Mouse (Mus musculus): Measurements from ENCODE around the gene Dtx3. TPM values are rescaled to one million over a fixed set of nuclear protein-coding genes. Genes with fewer than 3 reads are reported as not detected.

Gene Dtx3
- total RNA-seq, 4 experiments from 2014 or later, result 214 to 267 (median 229) TPM

DNA sequence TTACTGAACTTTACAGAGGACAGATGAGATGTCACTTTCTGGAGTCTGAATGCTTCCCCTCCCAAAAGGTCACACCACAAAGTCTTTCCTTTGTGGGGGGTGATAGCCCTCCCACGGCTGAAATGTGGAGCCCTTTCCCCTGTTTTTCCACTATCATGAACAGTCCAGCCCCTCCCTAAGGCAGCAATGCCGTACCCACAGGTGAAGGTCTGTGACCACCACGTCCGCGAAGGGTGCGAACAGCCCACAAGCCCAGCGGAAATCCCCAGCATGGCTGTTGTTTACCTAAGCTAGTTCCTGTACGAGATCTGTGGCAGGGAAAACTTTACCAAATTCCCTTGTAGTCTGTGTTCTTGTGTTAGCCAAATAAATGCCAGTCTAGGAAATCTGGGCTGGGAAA lies 54.0 kb downstream of the Dtx3 start:
- DNase-seq (ENCODE audit: low spot score in 2 of 2), result no peak

DNA sequence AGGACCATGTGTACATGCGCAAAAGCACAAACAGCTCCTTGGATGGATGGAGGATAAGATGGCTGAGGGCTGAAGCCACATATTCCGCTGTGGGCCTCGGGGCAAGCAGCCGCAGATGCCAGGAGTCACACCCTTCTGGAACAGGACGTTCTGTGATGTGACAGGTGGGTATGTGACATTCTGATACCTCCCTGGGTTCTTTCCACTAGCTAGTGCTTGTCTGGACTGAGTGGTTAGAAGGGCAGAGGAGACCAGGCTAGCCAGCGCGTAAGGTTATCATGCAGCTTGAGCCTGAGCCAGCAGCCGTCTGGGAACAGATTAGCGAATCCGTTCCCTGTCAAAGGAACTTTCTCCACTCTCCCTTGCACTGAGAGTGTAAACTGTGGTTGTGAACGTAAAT lies 54.6 kb downstream of the Dtx3 start:
- DNase-seq (ENCODE audit: low spot score in 2 of 2), result no peak

Other genes with a start within 250 kb of the Dtx3 start
- 100 to 1,000 TPM; 104 to 120 (median 111) TPM for gene Ctdsp2, start 217.0 kb downstream of the Dtx3 start, total RNA-seq (2022)
- under 1 TPM; 0.11 to 0.39 (median 0.18) TPM for gene Avil, start 195.0 kb downstream of the Dtx3 start, total RNA-seq (2022)
- gene Tsfm, start 164.9 kb downstream of the Dtx3 start, total RNA-seq (2022), result 10 to 100 TPM; 24.5 to 31.8 (median 27.5) TPM
- gene Mettl1, start 154.3 kb downstream of the Dtx3 start, total RNA-seq (2022), result 10 to 100 TPM; 13.1 to 16.0 (median 14.5) TPM
- gene Eef1akmt3, start 154.2 kb downstream of the Dtx3 start, total RNA-seq (2022), result under 1 TPM in 3 of 4 experiments, not detected in 1; 0.23 to 0.33 (median 0.31) TPM
- 1 to 10 TPM in 1 of 4 experiments, under 1 TPM in 3; 0.14 to 1.1 (median 0.48) TPM for gene Cyp27b1, start 147.5 kb downstream of the Dtx3 start, total RNA-seq (2022)
- 10 to 100 TPM; 14.8 to 21.9 (median 20.4) TPM for gene March9, start 135.5 kb downstream of the Dtx3 start, total RNA-seq (2022)
- gene Cdk4, start 132.2 kb downstream of the Dtx3 start, total RNA-seq (2022), result 10 to 100 TPM; 84.1 to 95.2 (median 91.1) TPM
- 10 to 100 TPM; 62.9 to 68.4 (median 66.1) TPM for gene Tspan31, start 125.5 kb downstream of the Dtx3 start, total RNA-seq (2022)
- 100 to 1,000 TPM; 657 to 727 (median 692) TPM for gene Agap2, start 120.4 kb downstream of the Dtx3 start, total RNA-seq (2022)
- 100 to 1,000 TPM in 2 of 4 experiments, 10 to 100 TPM in 2; 98.1 to 120 (median 109) TPM for gene Os9, start 74.6 kb downstream of the Dtx3 start, total RNA-seq (2022)
- 100 to 1,000 TPM; 113 to 123 (median 113) TPM for gene B4galnt1, start 30.5 kb downstream of the Dtx3 start, total RNA-seq (2022)
- gene Slc26a10, start 15.1 kb downstream of the Dtx3 start, total RNA-seq (2022), result 10 to 100 TPM; 12.2 to 17.5 (median 14.4) TPM
- gene Arhgef25, start 5.6 kb downstream of the Dtx3 start, total RNA-seq (2022), result 100 to 1,000 TPM; 310 to 386 (median 350) TPM
- 100 to 1,000 TPM in 1 of 4 experiments, 10 to 100 TPM in 3; 95.0 to 107 (median 98.9) TPM for gene Pip4k2c, start 15.9 kb upstream of the Dtx3 start, total RNA-seq (2022)
- 100 to 1,000 TPM; 807 to 850 (median 831) TPM for gene Kif5a, start 67.6 kb upstream of the Dtx3 start, total RNA-seq (2022)
- gene Dctn2, start 70.6 kb upstream of the Dtx3 start, total RNA-seq (2022), result 100 to 1,000 TPM; 260 to 271 (median 262) TPM
- gene Mbd6, start 93.3 kb upstream of the Dtx3 start, total RNA-seq (2022), result 10 to 100 TPM; 56.3 to 61.6 (median 56.8) TPM
- 10 to 100 TPM; 56.7 to 65.8 (median 63.9) TPM for gene Mars, start 116.1 kb upstream of the Dtx3 start, total RNA-seq (2022)
- 1 to 10 TPM in 3 of 4 experiments, under 1 TPM in 1; 0.60 to 4.6 (median 2.2) TPM for gene Arhgap9, start 126.2 kb upstream of the Dtx3 start, total RNA-seq (2022)
- gene Gli1, start 146.2 kb upstream of the Dtx3 start, total RNA-seq (2022), result 1 to 10 TPM; 2.7 to 4.0 (median 3.7) TPM
- not detected for gene Inhbe, start 158.7 kb upstream of the Dtx3 start, total RNA-seq (2022)
- not detected for gene Inhbc, start 174.7 kb upstream of the Dtx3 start, total RNA-seq (2022)
- gene R3hdm2, start 184.6 kb upstream of the Dtx3 start, total RNA-seq (2022), result 100 to 1,000 TPM; 159 to 182 (median 176) TPM

All from layer of hippocampus, adult 8-10 months (tissue).